Mouse (Mus musculus) lung, postnatal 0 days (tissue): ENCODE data around the gene Zfp451.

ENCODE experiments used
- CTCF ChIP-seq: IDR thresholded peaks from 2 replicates; pipeline ENCODE4 v1.5.1; 2016; ENCODE audit warnings: antibody characterized with exemption, mild to moderate bottlenecking
- EP300 ChIP-seq: IDR thresholded peaks from 2 replicates; pipeline ENCODE4 v1.6.1; 2016; ENCODE audit warnings: antibody characterized with exemption, mild to moderate bottlenecking, control low read depth

- TF ChIP-seq CTCF (no peak), EP300 (no peak)
These were observed 48.8 kb downstream of the Zfp451 start for GRCm38 (mm10) chr1:33765468-33766080.
